Mouse (Mus musculus) testis, adult 2 months (tissue): ENCODE data around the gene Ddi2.

Source experiments
- CTCF ChIP-seq: fragments of 200-500 bp; IDR thresholded peaks from 2 replicates; pipeline ENCODE4 v1.5.1; 2012; ENCODE audit warnings: low read depth, mild to moderate bottlenecking, inconsistent platforms, low read length, moderate library complexity; ENCODE audit not compliant: control insufficient read depth, insufficient read depth, insufficient replicate concordance
- POLR2A ChIP-seq: fragments of 200-500 bp; IDR thresholded peaks from 2 replicates; pipeline ENCODE4 v1.6.1; 2012; ENCODE audit warnings: low read depth, mild to moderate bottlenecking, inconsistent platforms, low read length, moderate library complexity; ENCODE audit not compliant: control insufficient read depth

GRCm38 (mm10) chr4:141760942-141761341, 37.7 kb upstream of the Ddi2 start:
- no peak for TF ChIP-seq CTCF
- no peak for TF ChIP-seq POLR2A
